In the genomic region with DNA sequence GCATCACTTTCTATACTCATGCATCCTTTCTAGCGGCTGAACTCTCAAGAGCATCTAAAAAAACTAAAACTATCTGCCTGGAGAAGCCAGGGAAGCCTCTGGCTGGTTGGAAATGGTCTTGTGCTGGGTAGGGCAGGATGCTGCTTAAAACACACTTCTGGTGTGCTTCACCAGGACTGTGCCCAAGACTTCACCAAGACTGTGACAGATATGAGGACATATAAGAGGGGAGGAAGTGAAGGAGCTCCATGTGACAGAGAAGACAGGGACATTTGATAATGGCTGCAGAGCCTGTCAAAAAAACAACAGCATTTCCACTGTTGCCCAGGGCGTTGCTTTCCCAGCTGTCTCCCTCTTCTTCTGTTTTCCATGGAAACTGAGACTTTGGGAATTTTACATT, we compare ENCODE assay signal across 12 mouse cellular contexts.
"Had no signal": no experiment of that assay in that cellular context is flagged by ENCODE, and none has a peak within 500 bp of the region (broad histone marks: within the 10 kb centered on the region; RNA-seq: fewer than 3 reads in every experiment).

No protein-coding gene starts in this region.

- H3K9ac ChIP-seq: intestine, embryonic 15.5 days; liver, embryonic 15.5 days; midbrain, embryonic 15.5 days; neural tube, embryonic 12.5 days had no signal

- ATAC-seq: intestine, embryonic 15.5 days had no signal

- H3K4me3 ChIP-seq: intestine, embryonic 15.5 days; limb, embryonic 10.5 days; liver, embryonic 15.5 days; megakaryocyte, embryonic 14.5 days; midbrain, embryonic 15.5 days; neural tube, embryonic 12.5 days had no signal

- H3K27me3 ChIP-seq: intestine, embryonic 15.5 days; liver, embryonic 15.5 days; midbrain, embryonic 15.5 days; neural tube, embryonic 12.5 days had no signal

- DNase-seq: kidney, adult 18-20 months; kidney, postnatal 10 days; lung, postnatal 10 days; thymus, adult 18-20 months; thymus, postnatal 14 days had no signal

- H3K4me1 ChIP-seq: intestine, embryonic 15.5 days; limb, embryonic 10.5 days; liver, embryonic 15.5 days; midbrain, embryonic 15.5 days had no signal

- H3K9me3 ChIP-seq: intestine, embryonic 15.5 days; limb, embryonic 10.5 days; liver, embryonic 15.5 days; megakaryocyte, embryonic 14.5 days; midbrain, embryonic 15.5 days; neural tube, embryonic 12.5 days had no signal

- H3K36me3 ChIP-seq: intestine, embryonic 15.5 days; limb, embryonic 10.5 days; liver, embryonic 15.5 days; midbrain, embryonic 15.5 days; neural tube, embryonic 12.5 days had no signal

- H3K4me2 ChIP-seq: intestine, embryonic 15.5 days; liver, embryonic 11.5 days; liver, embryonic 15.5 days; midbrain, embryonic 15.5 days; neural tube, embryonic 12.5 days had no signal

- H3K27ac ChIP-seq: intestine, embryonic 15.5 days; limb, embryonic 10.5 days; liver, embryonic 15.5 days; midbrain, embryonic 15.5 days; neural tube, embryonic 12.5 days had no signal
